ENCODE assay signal across 15 mouse cellular contexts in the genomic region with DNA sequence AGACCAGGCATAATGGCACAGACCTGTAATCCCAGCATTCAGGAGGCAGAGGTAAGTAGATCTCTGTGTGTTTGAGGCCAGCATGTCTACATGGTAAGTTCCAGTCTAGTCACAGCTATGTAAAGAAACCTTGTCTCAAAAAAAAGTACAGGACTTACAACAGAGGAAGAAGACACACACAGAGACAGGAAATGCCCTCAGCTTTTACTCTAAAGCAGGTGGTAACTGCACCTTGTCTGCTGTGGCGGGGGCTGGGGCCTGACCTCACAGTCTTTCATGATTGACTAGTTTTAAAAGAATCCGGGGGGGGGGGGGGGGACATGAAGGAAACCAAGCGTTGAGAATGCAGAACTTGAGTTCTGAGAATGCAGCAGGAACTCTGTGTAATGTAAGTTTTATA. TPM values are rescaled to one million over a fixed set of nuclear protein-coding genes. Genes with fewer than 3 reads are reported as not detected.
DNase-seq lines count a peak whose midpoint lies in the region; ATAC-seq lines count a peak whose summit lies in the region.
"Had no signal": no experiment of that assay in that cellular context is flagged by ENCODE, and none has a peak within 500 bp of the region (broad histone marks: within the 10 kb centered on the region; RNA-seq: fewer than 3 reads in every experiment).

No protein-coding gene starts in this region.

- 16% methylated on average over 3 of the region's 3 CpGs for WGBS in kidney, embryonic 16.5 days

- no peak overlapping the region for H3K9ac ChIP-seq in kidney, embryonic 16.5 days (replicated peaks; ENCODE audit: low read length)
- H3K9ac ChIP-seq: lung, embryonic 14.5 days; midbrain, embryonic 15.5 days had no signal

- H3K4me3 ChIP-seq in kidney, embryonic 16.5 days (ENCODE audit: low read length): no peak overlapping the region
- H3K4me3 ChIP-seq: gastrocnemius, adult 2 months; limb, embryonic 10.5 days; midbrain, embryonic 15.5 days had no signal

- H3K27me3 ChIP-seq in kidney, embryonic 16.5 days (ENCODE audit: insufficient read depth, low read length): no peaks in the 10 kb centered on the region
- H3K27me3 ChIP-seq: midbrain, embryonic 15.5 days had no signal

- no peaks in the 10 kb centered on the region for H3K36me3 ChIP-seq in kidney, embryonic 16.5 days (ENCODE audit: insufficient read depth, low read length)
- H3K36me3 ChIP-seq: limb, embryonic 10.5 days; midbrain, embryonic 15.5 days had no signal

- H3K9me3 ChIP-seq in kidney, embryonic 16.5 days (ENCODE audit: low read length): no peaks in the 10 kb centered on the region
- H3K9me3 ChIP-seq: limb, embryonic 10.5 days; midbrain, embryonic 15.5 days had no signal

- peak; percentile 72 to 81 for DNase-seq in B cell, adult 2 months
- peak; percentile 62 to 66 for DNase-seq in CD8-positive naive resting alpha-beta T cell, adult 2 months (ENCODE audit: low read depth in 2 of 2, low spot score in 2 of 2)
- peak; percentile 56 to 67 for DNase-seq in spleen, adult 18-20 months
- no peak for DNase-seq in layer of hippocampus, postnatal 36 days
- no peak for DNase-seq in cerebellum, adult 11-12 months
- no peak for DNase-seq in gastrocnemius, adult 8-10 months (ENCODE audit: low spot score in 2 of 2)
- no peak for DNase-seq in adipocyte (ENCODE audit: low spot score)
- DNase-seq: adrenal gland, adult 2 months; embryo, embryonic 11 days; gastrocnemius, adult 2 months; lung, embryonic 14.5 days had no signal

- peak overlapping the region; percentile 37 for H3K27ac ChIP-seq in kidney, embryonic 16.5 days (ENCODE audit: low read length)
- H3K27ac ChIP-seq: gastrocnemius, adult 2 months; limb, embryonic 10.5 days; midbrain, embryonic 15.5 days had no signal

- peak; percentile 75 for ATAC-seq in kidney, embryonic 16.5 days (ENCODE audit: low FRiP score, low TSS enrichment)
- ATAC-seq: intestine, postnatal 0 days; midbrain, embryonic 15.5 days had no signal

- 0 out of 2 replicates have a peak, but pooled peaks cover 5% of the 10 kb centered on the region for H3K4me1 ChIP-seq in kidney, embryonic 16.5 days (ENCODE audit: insufficient read depth, low read length)
- H3K4me1 ChIP-seq: limb, embryonic 10.5 days; midbrain, embryonic 15.5 days had no signal

- H3K4me2 ChIP-seq in kidney, embryonic 16.5 days (replicated peaks; ENCODE audit: low read depth, low read length): no peak overlapping the region
- H3K4me2 ChIP-seq: lung, embryonic 14.5 days; midbrain, embryonic 15.5 days had no signal

RNA-seq across cellular contexts. Expression of gene Mfsd2a, which starts 27.1 kb away (rescaled TPM):
- polyA plus RNA-seq in kidney, embryonic 16.5 days (2015; fragmentation: Nextera tagmentation; extraction: Ambion mirVana): 3.1 and 3.4 TPM in 2 replicates
- 10 to 100 TPM; 34.0 to 52.7 TPM for total RNA-seq in layer of hippocampus, postnatal 36 days (2021)
- not detected for total RNA-seq in gastrocnemius, adult 8-10 months (2022)

RNA-seq across cellular contexts. Expression of gene Cap1, which starts 48.0 kb away (rescaled TPM):
- polyA plus RNA-seq in kidney, embryonic 16.5 days (2015; fragmentation: Nextera tagmentation; extraction: Ambion mirVana): 79.7 and 90.2 TPM in 2 replicates
- 100 to 1,000 TPM; 305 to 314 TPM for total RNA-seq in layer of hippocampus, postnatal 36 days (2021)
- total RNA-seq in gastrocnemius, adult 8-10 months (2022): 10 to 100 TPM; 12.5 to 20.2 (median 18.9) TPM

Comparison
In these comparisons a context has a peak if more than half of its experiments do, and no peak if none do; other contexts are left out.
1. DNase-seq: peak in B cell, adult 2 months (2 of 2), CD8-positive naive resting alpha-beta T cell, adult 2 months (2 of 2) and spleen, adult 18-20 months (2 of 2); none in layer of hippocampus, postnatal 36 days (0 of 2), cerebellum, adult 11-12 months (single experiment), gastrocnemius, adult 8-10 months (0 of 2) and adipocyte (single experiment).
2. RNA of gene Mfsd2a, which starts 27.1 kb away (total RNA-seq): 34.0 to 52.7 TPM in layer of hippocampus, postnatal 36 days; not detected in gastrocnemius, adult 8-10 months; every median in the first group is over 10 times any median in the second.
3. RNA of gene Cap1, which starts 48.0 kb away (total RNA-seq): 305 to 314 TPM in layer of hippocampus, postnatal 36 days; 12.5 to 20.2 TPM in gastrocnemius, adult 8-10 months; every median in the first group is over 10 times any median in the second.